Mouse (Mus musculus) hindlimb bud, embryonic 11.5 days (tissue): Measurements from ENCODE around the gene H2-Eb2.
A peak's percentile ranks its signal among the peaks of the same experiment; 100 is the strongest.

Source experiments
- DNase-seq: peaks from one replicate; pipeline ENCODE4 v3.0.0-alpha.2; 2012; ENCODE audit warnings: low read depth, low spot score; ENCODE audit errors: extremely low spot score

The H2-Eb2 gene

DNA sequence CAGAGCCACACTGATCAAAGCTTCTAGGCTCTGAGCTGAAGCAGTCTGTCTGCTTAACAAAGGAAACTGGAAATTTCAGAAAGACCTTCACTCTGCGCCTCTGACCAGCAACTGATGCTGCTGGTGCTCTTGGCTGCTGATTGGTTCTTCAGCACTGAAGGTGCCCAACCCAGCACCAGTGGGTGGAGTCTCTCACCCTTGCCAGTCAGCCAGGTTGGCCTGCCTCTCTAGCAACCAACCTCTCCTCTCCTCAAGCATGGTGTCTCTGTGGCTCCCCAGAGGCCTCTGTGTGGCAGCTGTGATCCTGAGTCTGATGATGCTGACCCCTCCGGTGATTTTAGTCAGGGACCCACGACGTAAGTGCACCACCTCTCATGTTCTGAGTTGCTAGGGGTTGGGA is at the start of gene H2-Eb2:
Gene H2-Eb2, plus strand, starts transcription at position 230 of the 400 bp plus-strand sequence.
- DNase-seq, result no peak

DNA sequence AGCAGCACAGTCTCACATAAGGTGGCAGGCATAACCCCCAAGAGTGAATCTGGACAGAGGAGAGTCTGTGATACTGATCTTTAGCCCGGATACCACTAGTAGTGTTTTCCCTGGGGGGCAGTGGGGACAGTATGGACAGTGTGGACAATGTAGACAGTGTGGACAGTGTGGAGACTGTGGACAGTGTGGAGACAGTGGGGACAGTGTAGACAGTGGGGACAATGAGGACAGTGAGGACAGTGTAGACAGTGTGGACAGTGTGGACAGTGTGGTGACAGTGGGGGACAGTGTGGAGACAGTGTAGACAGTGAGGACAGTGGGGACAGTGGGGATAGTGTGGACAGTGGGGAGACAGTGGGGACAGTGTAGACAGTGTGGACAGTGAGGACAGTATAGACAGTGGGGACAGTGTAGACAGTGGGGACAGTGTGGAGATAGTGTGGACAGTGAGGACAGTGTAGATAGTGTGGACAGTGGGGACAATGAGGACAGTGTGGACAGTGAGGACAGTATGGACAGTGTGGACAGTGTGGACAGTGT is 44.9 kb upstream of the H2-Eb2 start:
- no peak for DNase-seq

- no peak for DNase-seq
Observed at GRCm38 (mm10) chr17:34281836-34282235, 43.6 kb upstream of the H2-Eb2 start.

DNA sequence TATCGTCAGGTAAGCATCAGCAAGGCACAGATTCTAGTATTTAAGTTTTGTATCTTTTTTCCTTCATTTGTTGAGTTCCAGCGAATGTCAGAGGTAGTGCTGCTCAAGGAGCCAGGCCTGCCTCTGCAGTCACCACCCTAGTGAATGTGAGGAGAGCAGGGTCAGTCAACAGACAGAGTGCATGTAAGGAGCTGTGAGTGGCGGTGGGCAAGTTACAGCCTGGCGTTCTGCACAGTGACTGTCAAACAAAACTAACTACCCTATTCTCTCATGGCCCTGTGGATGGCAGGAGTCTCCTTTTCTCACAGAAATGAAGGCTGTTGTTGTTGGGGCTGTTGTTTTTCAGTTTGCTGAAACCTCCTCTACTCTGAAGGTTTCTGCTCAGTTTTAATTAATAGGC is 40.1 kb upstream of the H2-Eb2 start:
- no peak for DNase-seq

GRCm38 (mm10) chr17:34285848-34286247 is 39.6 kb upstream of the H2-Eb2 start:
- DNase-seq, result no peak

- no peak for DNase-seq
Observed at GRCm38 (mm10) chr17:34286501-34286900, 39.0 kb upstream of the H2-Eb2 start.

GRCm38 (mm10) chr17:34286999-34287398 is 38.5 kb upstream of the H2-Eb2 start:
- DNase-seq, result no peak

DNA sequence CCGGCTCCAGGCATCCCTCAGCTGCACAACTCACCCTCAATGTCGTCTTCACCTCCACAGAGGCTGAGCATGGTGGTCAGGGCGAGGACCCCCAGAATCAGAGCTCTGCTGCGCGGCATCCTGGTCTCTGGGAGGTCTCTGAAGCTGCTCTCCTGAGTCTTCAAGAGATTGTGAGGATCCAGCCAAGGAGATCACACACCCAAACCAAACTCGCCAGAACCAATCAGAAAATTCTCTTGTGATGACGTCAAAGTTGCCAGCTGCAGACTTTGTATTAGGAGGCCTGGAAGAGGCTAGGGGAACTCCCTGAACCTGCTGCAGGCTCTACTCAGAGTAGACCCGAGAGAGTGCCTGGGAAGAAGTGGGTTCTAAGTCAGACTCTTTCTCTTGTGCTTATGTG is 37.8 kb upstream of the H2-Eb2 start, which contains the start of gene H2-Aa:
Gene H2-Aa, minus strand, starts transcription at position 176 of the 400 bp plus-strand sequence.
- peak; percentile 56 for DNase-seq

DNA sequence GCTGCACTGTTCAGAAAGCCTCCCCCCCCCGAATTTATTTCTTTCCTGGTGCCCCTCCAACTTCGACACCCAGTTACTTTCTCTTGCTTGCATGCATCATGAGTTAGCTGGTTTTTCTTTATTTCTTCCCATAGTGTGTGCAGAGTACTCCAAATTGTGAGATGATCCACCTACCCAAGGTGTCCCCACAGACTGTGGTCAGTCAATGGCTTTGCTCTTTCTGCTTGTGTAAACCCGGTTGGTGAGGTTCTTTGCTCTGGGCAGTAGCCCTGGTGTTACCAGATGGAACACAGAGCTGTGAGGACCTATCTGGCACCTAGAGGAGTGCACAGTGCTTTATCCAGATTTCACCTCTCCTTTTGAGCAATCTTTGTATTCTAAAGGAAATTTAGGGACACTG is 37.3 kb upstream of the H2-Eb2 start:
- DNase-seq, result no peak

GRCm38 (mm10) chr17:34291609-34292008 is 33.9 kb upstream of the H2-Eb2 start:
- DNase-seq, result peak; percentile 66

DNA sequence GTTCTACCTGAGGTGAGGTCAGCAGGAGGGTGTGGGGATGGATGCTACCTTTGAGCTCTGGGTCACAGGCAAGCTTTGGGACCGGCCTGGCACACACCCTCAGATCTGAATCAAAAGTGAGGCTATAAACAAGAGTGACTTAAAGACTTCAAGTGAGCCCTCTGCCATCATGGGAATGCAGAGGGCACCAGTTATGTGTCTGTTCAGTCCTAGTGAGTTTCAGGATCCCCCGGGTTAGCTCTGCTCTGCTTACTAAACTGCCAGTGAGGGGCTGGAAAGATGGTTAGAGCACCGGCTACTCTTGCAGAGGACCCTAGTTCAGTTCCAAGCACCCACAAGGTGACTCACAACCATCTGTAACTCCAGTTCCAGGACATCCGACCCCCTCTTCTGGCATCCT is 32.9 kb upstream of the H2-Eb2 start:
- no peak for DNase-seq

- DNase-seq, result no peak
Observed at GRCm38 (mm10) chr17:34293533-34293932, 31.9 kb upstream of the H2-Eb2 start.

DNA sequence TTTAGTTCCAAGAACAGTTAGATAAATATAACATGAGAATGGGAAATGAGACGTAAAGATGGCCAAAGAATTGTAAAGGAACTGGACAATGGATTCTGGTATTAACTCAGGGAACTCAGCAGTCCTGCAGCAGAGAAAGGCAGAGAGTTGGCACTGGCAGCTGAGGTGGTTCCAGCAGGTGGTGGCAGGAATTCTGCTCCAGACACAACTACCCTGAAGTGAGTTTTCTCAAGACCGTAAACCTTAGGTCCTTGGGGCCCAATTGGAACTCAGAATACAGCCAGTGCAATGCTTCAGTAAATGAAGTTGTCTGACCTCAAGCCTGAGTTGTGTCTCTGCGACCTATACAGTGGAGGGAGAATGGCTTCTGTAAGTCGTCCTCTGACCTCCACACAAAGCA is 31.2 kb upstream of the H2-Eb2 start:
- DNase-seq, result no peak

- no peak for DNase-seq
Observed at GRCm38 (mm10) chr17:34295307-34295706, 30.2 kb upstream of the H2-Eb2 start.

- peak; percentile 72 for DNase-seq
Observed at GRCm38 (mm10) chr17:34295891-34296794, 29.3 kb upstream of the H2-Eb2 start.

- no peak for DNase-seq
Observed at GRCm38 (mm10) chr17:34299356-34299755, 26.1 kb upstream of the H2-Eb2 start.

GRCm38 (mm10) chr17:34300071-34300470 is 25.4 kb upstream of the H2-Eb2 start:
- DNase-seq, result no peak

DNA sequence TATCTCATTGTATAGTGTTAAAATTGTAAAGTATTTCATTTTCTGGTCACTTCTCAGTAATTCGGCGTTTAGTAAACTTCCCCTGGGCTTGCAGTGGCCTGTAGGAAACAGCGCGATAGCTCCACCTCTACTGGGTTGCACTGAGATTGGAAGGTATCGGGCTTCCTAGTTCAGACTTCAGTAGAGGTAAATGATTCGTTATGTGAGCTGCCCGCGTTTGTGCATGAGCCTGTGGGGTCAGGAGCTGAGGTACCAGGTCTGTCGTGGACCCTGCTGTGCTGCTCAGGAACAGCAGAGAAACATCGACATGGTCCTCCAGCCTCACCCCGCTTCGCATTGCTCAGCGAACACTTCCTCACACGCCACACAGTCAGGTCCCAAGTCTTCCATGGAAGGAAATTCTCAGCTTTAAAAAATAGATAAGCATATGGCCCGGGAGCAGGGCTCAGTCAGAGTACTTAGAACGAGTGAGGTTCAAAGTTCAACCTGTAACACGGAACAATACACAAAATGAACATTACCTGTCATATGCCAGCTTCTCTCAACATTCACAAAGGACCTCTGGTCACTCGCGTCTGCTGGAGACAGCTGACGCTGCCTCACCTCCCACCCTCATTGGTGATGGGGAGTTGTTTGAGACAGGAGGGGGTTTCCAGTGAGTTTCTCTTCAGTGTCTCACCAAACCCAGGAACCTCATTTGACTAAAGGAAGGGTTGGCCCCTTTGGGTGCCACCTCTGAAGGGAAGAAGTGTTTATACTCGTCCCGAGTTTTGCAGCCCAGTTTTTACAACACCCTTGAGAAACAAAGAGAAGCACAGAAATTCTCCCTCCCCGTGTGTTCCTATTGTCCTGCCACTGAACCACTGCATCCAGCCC is 24.5 kb upstream of the H2-Eb2 start:
- DNase-seq, result no peak

DNA sequence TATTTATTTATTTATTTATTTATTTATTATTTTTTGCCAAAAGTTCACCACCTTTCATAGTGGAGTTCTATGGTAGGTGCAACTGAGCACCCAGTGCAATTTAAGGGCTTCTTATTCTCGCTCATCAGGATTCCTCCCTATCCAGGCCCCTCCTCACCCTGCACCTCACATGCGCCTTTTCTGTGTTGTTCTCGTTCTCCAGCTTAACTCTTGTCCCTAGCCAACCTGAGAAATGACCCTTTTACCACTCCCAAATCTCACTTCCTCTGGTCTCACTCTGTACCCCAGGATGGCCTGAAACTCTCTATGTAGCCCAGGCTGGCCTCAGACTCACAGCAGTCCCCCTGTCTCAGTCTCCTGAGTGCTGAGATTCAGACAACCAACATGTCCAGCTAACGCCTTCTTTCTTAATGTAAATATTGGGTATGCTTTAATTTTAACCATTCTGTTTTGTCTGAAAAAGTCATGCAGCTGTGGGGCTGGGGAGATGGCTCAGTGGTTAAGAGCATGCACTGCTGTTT is 23.7 kb upstream of the H2-Eb2 start:
- DNase-seq, result no peak

DNA sequence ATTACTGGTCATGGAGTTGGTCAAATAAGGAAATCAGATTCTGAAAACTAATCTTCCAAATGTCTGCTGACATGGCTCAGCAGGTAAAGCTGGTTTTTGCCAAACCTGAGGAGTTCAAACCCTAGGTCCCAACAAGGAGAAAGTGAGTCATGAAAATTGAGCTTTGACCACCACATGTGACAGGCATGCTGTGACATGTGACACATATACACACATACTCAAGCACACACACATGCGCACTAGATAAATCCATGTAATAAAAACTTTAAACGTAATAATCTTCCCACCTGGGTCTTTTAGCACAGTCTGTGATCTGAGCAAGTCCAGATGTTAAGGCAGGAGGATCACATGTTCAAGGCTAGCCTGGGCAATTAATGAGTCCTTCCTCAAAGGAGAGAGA is 21.7 kb upstream of the H2-Eb2 start:
- no peak for DNase-seq

DNA sequence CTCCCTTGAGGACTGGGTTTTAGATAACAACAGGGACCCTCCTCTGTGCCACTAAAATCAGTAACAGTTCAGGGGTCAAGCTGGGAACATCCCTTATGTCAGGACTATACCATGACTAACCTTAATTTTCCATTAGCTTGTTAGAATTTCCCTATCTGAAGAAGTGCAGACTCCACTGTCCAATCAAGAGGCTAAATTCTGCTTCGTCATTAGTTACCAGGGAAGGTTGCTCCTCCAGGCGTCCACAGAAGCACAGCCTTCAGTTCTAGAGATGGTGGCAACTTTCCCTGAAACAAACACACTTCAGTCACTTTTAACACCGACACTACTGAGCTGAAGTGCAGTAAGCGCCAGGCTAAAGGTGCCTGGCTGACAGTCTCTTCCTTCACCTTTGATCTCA is 20.7 kb upstream of the H2-Eb2 start:
- peak; percentile 58 for DNase-seq
